Mouse (Mus musculus): ENCODE data around the gene Snd1. TPM values are rescaled to one million over a fixed set of nuclear protein-coding genes. Genes with fewer than 3 reads are reported as not detected.

Gene Snd1
- polyA plus RNA-seq, 1 experiment from 2014 or later, result 34.9 TPM

- DNase-seq (no peak), ATAC-seq (peak; percentile 72)
- Histone ChIP-seq H3K4me1 (ENCODE audit: insufficient read depth) (peaks cover 25% of the 10 kb centered on the region), H3K27me3 (ENCODE audit: insufficient read depth, low read length) (no peaks in the 10 kb centered on the region), H3K9ac (replicated peaks) (no peak overlapping the region), H3K4me2 (ENCODE audit: low read depth, low read length) (no peak overlapping the region), H3K36me3 (replicated peaks; ENCODE audit: insufficient read depth, low read length) (peaks cover 17% of the 10 kb centered on the region), H3K27ac (ENCODE audit: low read depth) (peak overlapping the region; percentile 41), H3K4me3 (ENCODE audit: low read depth, low read length) (no peak overlapping the region), H3K9me3 (ENCODE audit: low read length) (no peaks in the 10 kb centered on the region)
- TF ChIP-seq CTCF (IDR thresholded peaks at IDR 0.05; ENCODE audit: low read depth) (no peak), EP300 (IDR thresholded peaks at IDR 0.05; ENCODE audit: low read depth) (no peak)
- 50% methylated on average over 6 of the region's 6 CpGs for WGBS (ENCODE audit: insufficient replicate concordance)
Observed at GRCm38 (mm10) chr6:28622522-28622921, 147.6 kb downstream of the Snd1 start.

GRCm38 (mm10) chr6:28622963-28623362 is 148.0 kb downstream of the Snd1 start:
- Histone ChIP-seq H3K9me3 (ENCODE audit: low read length) (no peaks in the 10 kb centered on the region), H3K27me3 (ENCODE audit: insufficient read depth, low read length) (no peaks in the 10 kb centered on the region), H3K4me3 (ENCODE audit: low read depth, low read length) (no peak overlapping the region), H3K4me2 (ENCODE audit: low read depth, low read length) (no peak overlapping the region), H3K27ac (ENCODE audit: low read depth) (peak overlapping the region; percentile 2; the same call in 1 of the 2 replicates), H3K36me3 (replicated peaks; ENCODE audit: insufficient read depth, low read length) (peaks cover 17% of the 10 kb centered on the region), H3K4me1 (ENCODE audit: insufficient read depth) (peaks cover 25% of the 10 kb centered on the region), H3K9ac (replicated peaks) (no peak overlapping the region)
- no peak for TF ChIP-seq CTCF (IDR thresholded peaks at IDR 0.05; ENCODE audit: low read depth)
- no peak for TF ChIP-seq EP300 (IDR thresholded peaks at IDR 0.05; ENCODE audit: low read depth)
- ATAC-seq (no peak), DNase-seq (no peak)
- 77% methylated on average over 3 of the region's 3 CpGs for WGBS (ENCODE audit: insufficient replicate concordance)

GRCm38 (mm10) chr6:28628408-28628807 is 153.5 kb downstream of the Snd1 start:
- Histone ChIP-seq H3K9ac (replicated peaks) (no peak overlapping the region), H3K4me3 (ENCODE audit: low read depth, low read length) (no peak overlapping the region), H3K4me1 (ENCODE audit: insufficient read depth) (0 out of 2 replicates have a peak, but pooled peaks cover 2% of the 10 kb centered on the region), H3K27ac (ENCODE audit: low read depth) (no peak overlapping the region), H3K27me3 (ENCODE audit: insufficient read depth, low read length) (no peaks in the 10 kb centered on the region), H3K36me3 (replicated peaks; ENCODE audit: insufficient read depth, low read length) (peaks cover 20% of the 10 kb centered on the region), H3K9me3 (ENCODE audit: low read length) (no peaks in the 10 kb centered on the region), H3K4me2 (ENCODE audit: low read depth, low read length) (no peak overlapping the region)
- TF ChIP-seq EP300 (IDR thresholded peaks at IDR 0.05; ENCODE audit: low read depth) (peak; percentile 93), CTCF (IDR thresholded peaks at IDR 0.05; ENCODE audit: low read depth) (no peak)
- WGBS (ENCODE audit: insufficient replicate concordance), result 59% methylated on average over 1 of the region's 1 CpGs
- DNase-seq (peak; percentile 24), ATAC-seq (peak; percentile 97)

- Histone ChIP-seq H3K36me3 (replicated peaks; ENCODE audit: insufficient read depth, low read length) (peaks cover 20% of the 10 kb centered on the region), H3K4me1 (ENCODE audit: insufficient read depth) (peaks cover 12% of the 10 kb centered on the region; the same call in 1 of the 2 replicates), H3K4me2 (ENCODE audit: low read depth, low read length) (no peak overlapping the region), H3K9ac (replicated peaks) (no peak overlapping the region), H3K27ac (ENCODE audit: low read depth) (no peak overlapping the region), H3K4me3 (ENCODE audit: low read depth, low read length) (no peak overlapping the region), H3K9me3 (ENCODE audit: low read length) (no peaks in the 10 kb centered on the region), H3K27me3 (ENCODE audit: insufficient read depth, low read length) (no peaks in the 10 kb centered on the region)
- DNase-seq (no peak), ATAC-seq (no peak)
- TF ChIP-seq EP300 (IDR thresholded peaks at IDR 0.05; ENCODE audit: low read depth) (no peak), CTCF (IDR thresholded peaks at IDR 0.05; ENCODE audit: low read depth) (no peak)
- 85% methylated on average over 2 of the region's 2 CpGs for WGBS (ENCODE audit: insufficient replicate concordance)
Observed at GRCm38 (mm10) chr6:28629866-28630265, 154.9 kb downstream of the Snd1 start.

- Histone ChIP-seq H3K27me3 (ENCODE audit: insufficient read depth, low read length) (no peaks in the 10 kb centered on the region), H3K9ac (replicated peaks) (no peak overlapping the region), H3K4me3 (ENCODE audit: low read depth, low read length) (no peak overlapping the region), H3K4me2 (ENCODE audit: low read depth, low read length) (no peak overlapping the region), H3K4me1 (ENCODE audit: insufficient read depth) (peaks cover 16% of the 10 kb centered on the region), H3K27ac (ENCODE audit: low read depth) (no peak overlapping the region), H3K36me3 (replicated peaks; ENCODE audit: insufficient read depth, low read length) (peaks cover 18% of the 10 kb centered on the region), H3K9me3 (ENCODE audit: low read length) (no peaks in the 10 kb centered on the region)
- TF ChIP-seq CTCF (IDR thresholded peaks at IDR 0.05; ENCODE audit: low read depth) (no peak), EP300 (IDR thresholded peaks at IDR 0.05; ENCODE audit: low read depth) (no peak)
- 76% methylated on average over 2 of the region's 2 CpGs for WGBS (ENCODE audit: insufficient replicate concordance)
- no peak for DNase-seq
- ATAC-seq, result no peak
Observed at GRCm38 (mm10) chr6:28630926-28631325, 156.0 kb downstream of the Snd1 start.

GRCm38 (mm10) chr6:28633120-28633519 is 158.2 kb downstream of the Snd1 start:
- peaks cover 20% of the 10 kb centered on the region for H3K4me1 ChIP-seq (ENCODE audit: insufficient read depth)
- H3K9me3 ChIP-seq (ENCODE audit: low read length), result no peaks in the 10 kb centered on the region
- TF ChIP-seq CTCF (IDR thresholded peaks at IDR 0.05; ENCODE audit: low read depth) (no peak), EP300 (IDR thresholded peaks at IDR 0.05; ENCODE audit: low read depth) (no peak)
- H3K9ac ChIP-seq (replicated peaks), result no peak overlapping the region
- DNase-seq (no peak), ATAC-seq (no peak)
- no peak overlapping the region for H3K4me2 ChIP-seq (ENCODE audit: low read depth, low read length)
- no peak overlapping the region for H3K27ac ChIP-seq (ENCODE audit: low read depth)
- 0 out of 2 replicates have a peak, but pooled peaks cover 6% of the 10 kb centered on the region for H3K36me3 ChIP-seq (replicated peaks; ENCODE audit: insufficient read depth, low read length)
- H3K4me3 ChIP-seq (ENCODE audit: low read depth, low read length), result no peak overlapping the region
- H3K27me3 ChIP-seq (ENCODE audit: insufficient read depth, low read length), result no peaks in the 10 kb centered on the region
- 72% methylated on average over 2 of the region's 2 CpGs for WGBS (ENCODE audit: insufficient replicate concordance)

- Histone ChIP-seq H3K4me2 (ENCODE audit: low read depth, low read length) (no peak overlapping the region), H3K9ac (replicated peaks) (no peak overlapping the region), H3K27ac (ENCODE audit: low read depth) (no peak overlapping the region), H3K36me3 (replicated peaks; ENCODE audit: insufficient read depth, low read length) (0 out of 2 replicates have a peak, but pooled peaks cover 3% of the 10 kb centered on the region), H3K4me1 (ENCODE audit: insufficient read depth) (peaks cover 20% of the 10 kb centered on the region), H3K9me3 (ENCODE audit: low read length) (no peaks in the 10 kb centered on the region), H3K4me3 (ENCODE audit: low read depth, low read length) (no peak overlapping the region), H3K27me3 (ENCODE audit: insufficient read depth, low read length) (no peaks in the 10 kb centered on the region)
- ATAC-seq (no peak), DNase-seq (no peak)
- 64% methylated on average over 3 of the region's 3 CpGs for WGBS (ENCODE audit: insufficient replicate concordance)
- no peak for TF ChIP-seq EP300 (IDR thresholded peaks at IDR 0.05; ENCODE audit: low read depth)
- TF ChIP-seq CTCF (IDR thresholded peaks at IDR 0.05; ENCODE audit: low read depth), result no peak
Observed at GRCm38 (mm10) chr6:28633656-28634055, 158.7 kb downstream of the Snd1 start.

All from liver, postnatal 0 days (tissue).